Mouse (Mus musculus) heart, embryonic 13.5 days (tissue): ENCODE results near the gene Rrp1b. TPM values are rescaled to one million over a fixed set of nuclear protein-coding genes. Genes with fewer than 3 reads are reported as not detected.

Experiments used
- ATAC-seq: fragments of 200-750 bp; cut with Nextera tagmentation; 2 replicates; pipeline ENCODE4 v1.8.0; 2017; ENCODE audit warnings: moderate TSS enrichment; ENCODE audit not compliant: insufficient number of reproducible peaks, low FRiP score, low TSS enrichment; ENCODE audit errors: extremely low read depth
- H3K27ac ChIP-seq: fragments of 300-500 bp; sonication (generic); replicated peaks from 2 replicates; pipeline ENCODE4 v1.5.1; 2015; ENCODE audit warnings: moderate library complexity, mild to moderate bottlenecking, inconsistent platforms
- H3K27me3 ChIP-seq: fragments of 300-500 bp; sonication (generic); replicated peaks from 2 replicates; pipeline ENCODE4 v1.6.1; 2015; ENCODE audit warnings: mild to moderate bottlenecking, inconsistent platforms
- H3K36me3 ChIP-seq: fragments of 300-500 bp; sonication (generic); 2 replicates; pipeline ENCODE4 v1.6.1; 2015; ENCODE audit warnings: mild to moderate bottlenecking, inconsistent platforms
- H3K4me1 ChIP-seq: fragments of 300-500 bp; sonication (generic); 2 replicates; pipeline ENCODE4 v1.6.1; 2015; ENCODE audit warnings: inconsistent platforms
- H3K4me2 ChIP-seq: fragments of 300-500 bp; sonication (generic); 2 replicates; pipeline ENCODE4 v1.6.1; 2015; ENCODE audit warnings: inconsistent platforms, mild to moderate bottlenecking, moderate library complexity
- H3K4me3 ChIP-seq: fragments of 300-500 bp; sonication (generic); 2 replicates; pipeline ENCODE4 v1.5.1; 2015; ENCODE audit warnings: moderate library complexity, mild to moderate bottlenecking, inconsistent platforms
- H3K9ac ChIP-seq: fragments of 300-500 bp; sonication (generic); 2 replicates; pipeline ENCODE4 v1.6.1; 2015; ENCODE audit warnings: inconsistent platforms, mild to moderate bottlenecking, moderate library complexity
- H3K9me3 ChIP-seq: fragments of 300-500 bp; sonication (generic); 2 replicates; pipeline ENCODE4 v1.6.1; 2016; ENCODE audit warnings: inconsistent platforms
- WGBS: fragments of 180-500 bp; shearing (Covaris S2); methylation state at CpG from one replicate; pipeline ENCODE4 v1.1.7; 2015; ENCODE audit warnings: mixed read lengths; 5-methylcytosine and 5-hydroxymethylcytosine counted together
- polyA plus RNA-seq: library from polyadenylated mRNA; unstranded; fragments of >200 nt; fragmentation: Nextera tagmentation; extraction: Ambion mirVana; gene quantifications from 2 replicates; pipeline ENCODE4 v1.2.1, GENCODE M21; 2015

Gene Rrp1b
- polyA plus RNA-seq, 1 experiment from 2014 or later: 34.8 TPM

GRCm38 (mm10) chr17:32012254-32012653 lies 23.6 kb upstream of the Rrp1b start:
- H3K36me3 ChIP-seq: no peaks in the 10 kb centered on the region
- peaks cover 17% of the 10 kb centered on the region for H3K4me1 ChIP-seq
- WGBS: 29% methylated on average over 3 of the region's 3 CpGs
- no peak for ATAC-seq
- H3K4me2 ChIP-seq: no peak overlapping the region
- no peak overlapping the region for H3K27ac ChIP-seq
- H3K27me3 ChIP-seq: no peaks in the 10 kb centered on the region
- H3K9ac ChIP-seq: no peak overlapping the region
- H3K9me3 ChIP-seq: no peaks in the 10 kb centered on the region
- no peak overlapping the region for H3K4me3 ChIP-seq

GRCm38 (mm10) chr17:32013659-32014058 lies 22.2 kb upstream of the Rrp1b start:
- Histone ChIP-seq H3K4me1 (peaks cover 27% of the 10 kb centered on the region), H3K27me3 (no peaks in the 10 kb centered on the region), H3K9me3 (no peaks in the 10 kb centered on the region), H3K4me3 (no peak overlapping the region), H3K36me3 (no peaks in the 10 kb centered on the region), H3K27ac (no peak overlapping the region), H3K4me2 (no peak overlapping the region), H3K9ac (no peak overlapping the region)
- ATAC-seq: no peak

- Histone ChIP-seq H3K27ac (no peak overlapping the region), H3K4me3 (no peak overlapping the region), H3K9me3 (no peaks in the 10 kb centered on the region), H3K4me2 (no peak overlapping the region), H3K9ac (no peak overlapping the region), H3K36me3 (no peaks in the 10 kb centered on the region), H3K27me3 (no peaks in the 10 kb centered on the region), H3K4me1 (peaks cover 31% of the 10 kb centered on the region)
- no peak for ATAC-seq
- WGBS: 85% methylated on average over 8 of the region's 8 CpGs
Observed at GRCm38 (mm10) chr17:32016481-32016880, 19.4 kb upstream of the Rrp1b start.

GRCm38 (mm10) chr17:32018127-32018894 lies 17.6 kb upstream of the Rrp1b start:
- Histone ChIP-seq H3K4me2 (no peak overlapping the region), H3K27me3 (no peaks in the 10 kb centered on the region), H3K9me3 (no peaks in the 10 kb centered on the region), H3K4me3 (no peak overlapping the region), H3K4me1 (peaks cover 22% of the 10 kb centered on the region), H3K36me3 (no peaks in the 10 kb centered on the region), H3K9ac (0 out of 2 replicates have a peak overlapping the region, but pooled peaks have one; percentile 48), H3K27ac (peak overlapping the region; percentile 91)
- no peak for ATAC-seq
- WGBS: 65% methylated on average over 5 of the region's 5 CpGs

- no peak overlapping the region for H3K27ac ChIP-seq
- H3K27me3 ChIP-seq: no peaks in the 10 kb centered on the region
- H3K4me1 ChIP-seq: peaks cover 32% of the 10 kb centered on the region
- WGBS: 87% methylated on average over 3 of the region's 3 CpGs
- no peak overlapping the region for H3K9ac ChIP-seq
- no peaks in the 10 kb centered on the region for H3K36me3 ChIP-seq
- no peak for ATAC-seq
- no peaks in the 10 kb centered on the region for H3K9me3 ChIP-seq
- H3K4me3 ChIP-seq: no peak overlapping the region
- no peak overlapping the region for H3K4me2 ChIP-seq
Observed at GRCm38 (mm10) chr17:32021981-32022380, 13.9 kb upstream of the Rrp1b start.

GRCm38 (mm10) chr17:32022551-32022950 lies 13.3 kb upstream of the Rrp1b start:
- peaks cover 30% of the 10 kb centered on the region for H3K4me1 ChIP-seq
- 60% methylated on average over 6 of the region's 6 CpGs for WGBS
- no peaks in the 10 kb centered on the region for H3K9me3 ChIP-seq
- no peak overlapping the region for H3K4me2 ChIP-seq
- no peak for ATAC-seq
- no peak overlapping the region for H3K4me3 ChIP-seq
- no peak overlapping the region for H3K9ac ChIP-seq
- H3K36me3 ChIP-seq: no peaks in the 10 kb centered on the region
- no peak overlapping the region for H3K27ac ChIP-seq
- no peaks in the 10 kb centered on the region for H3K27me3 ChIP-seq

GRCm38 (mm10) chr17:32023088-32023487 lies 12.8 kb upstream of the Rrp1b start:
- H3K4me2 ChIP-seq: no peak overlapping the region
- no peak overlapping the region for H3K9ac ChIP-seq
- WGBS: 61% methylated on average over 8 of the region's 8 CpGs
- H3K4me1 ChIP-seq: peaks cover 28% of the 10 kb centered on the region
- no peaks in the 10 kb centered on the region for H3K9me3 ChIP-seq
- no peak for ATAC-seq
- H3K4me3 ChIP-seq: no peak overlapping the region
- H3K27me3 ChIP-seq: no peaks in the 10 kb centered on the region
- no peak overlapping the region for H3K27ac ChIP-seq
- no peaks in the 10 kb centered on the region for H3K36me3 ChIP-seq

- no peak overlapping the region for H3K4me3 ChIP-seq
- no peak overlapping the region for H3K4me2 ChIP-seq
- no peak overlapping the region for H3K9ac ChIP-seq
- H3K9me3 ChIP-seq: no peaks in the 10 kb centered on the region
- ATAC-seq: no peak
- WGBS: 61% methylated on average over 5 of the region's 5 CpGs
- no peaks in the 10 kb centered on the region for H3K27me3 ChIP-seq
- H3K36me3 ChIP-seq: no peaks in the 10 kb centered on the region
- H3K27ac ChIP-seq: no peak overlapping the region
- peaks cover 18% of the 10 kb centered on the region for H3K4me1 ChIP-seq
Observed at GRCm38 (mm10) chr17:32024671-32025073, 11.2 kb upstream of the Rrp1b start.

GRCm38 (mm10) chr17:32025386-32025785 lies 10.5 kb upstream of the Rrp1b start:
- H3K27me3 ChIP-seq: no peaks in the 10 kb centered on the region
- no peak for ATAC-seq
- no peaks in the 10 kb centered on the region for H3K9me3 ChIP-seq
- no peak overlapping the region for H3K9ac ChIP-seq
- H3K36me3 ChIP-seq: no peaks in the 10 kb centered on the region
- no peak overlapping the region for H3K4me3 ChIP-seq
- H3K4me2 ChIP-seq: no peak overlapping the region
- peaks cover 18% of the 10 kb centered on the region for H3K4me1 ChIP-seq
- no peak overlapping the region for H3K27ac ChIP-seq
- WGBS: 9% methylated on average over 2 of the region's 2 CpGs

- Histone ChIP-seq H3K4me2 (no peak overlapping the region), H3K4me3 (no peak overlapping the region), H3K27me3 (no peaks in the 10 kb centered on the region), H3K9me3 (no peaks in the 10 kb centered on the region), H3K27ac (no peak overlapping the region), H3K4me1 (peaks cover 18% of the 10 kb centered on the region), H3K9ac (no peak overlapping the region), H3K36me3 (no peaks in the 10 kb centered on the region)
- ATAC-seq: no peak
- 23% methylated on average over 3 of the region's 3 CpGs for WGBS
Observed at GRCm38 (mm10) chr17:32027666-32028065, 8.2 kb upstream of the Rrp1b start.

GRCm38 (mm10) chr17:32028301-32028700 lies 7.6 kb upstream of the Rrp1b start:
- no peaks in the 10 kb centered on the region for H3K9me3 ChIP-seq
- H3K36me3 ChIP-seq: no peaks in the 10 kb centered on the region
- no peaks in the 10 kb centered on the region for H3K27me3 ChIP-seq
- 67% methylated on average over 3 of the region's 3 CpGs for WGBS
- H3K27ac ChIP-seq: no peak overlapping the region
- no peak overlapping the region for H3K4me3 ChIP-seq
- ATAC-seq: no peak
- H3K9ac ChIP-seq: no peak overlapping the region
- H3K4me2 ChIP-seq: no peak overlapping the region
- H3K4me1 ChIP-seq: peaks cover 14% of the 10 kb centered on the region

- Histone ChIP-seq H3K4me1 (peaks cover 5% of the 10 kb centered on the region), H3K9me3 (no peaks in the 10 kb centered on the region), H3K27me3 (no peaks in the 10 kb centered on the region), H3K27ac (no peak overlapping the region), H3K36me3 (no peaks in the 10 kb centered on the region), H3K4me2 (no peak overlapping the region), H3K9ac (no peak overlapping the region), H3K4me3 (no peak overlapping the region)
- WGBS: 55% methylated on average over 7 of the region's 7 CpGs
- no peak for ATAC-seq
Observed at GRCm38 (mm10) chr17:32031684-32032083, 4.2 kb upstream of the Rrp1b start.
